Comparison of ENCODE assay signal across 9 mouse cellular contexts in the genomic region with DNA sequence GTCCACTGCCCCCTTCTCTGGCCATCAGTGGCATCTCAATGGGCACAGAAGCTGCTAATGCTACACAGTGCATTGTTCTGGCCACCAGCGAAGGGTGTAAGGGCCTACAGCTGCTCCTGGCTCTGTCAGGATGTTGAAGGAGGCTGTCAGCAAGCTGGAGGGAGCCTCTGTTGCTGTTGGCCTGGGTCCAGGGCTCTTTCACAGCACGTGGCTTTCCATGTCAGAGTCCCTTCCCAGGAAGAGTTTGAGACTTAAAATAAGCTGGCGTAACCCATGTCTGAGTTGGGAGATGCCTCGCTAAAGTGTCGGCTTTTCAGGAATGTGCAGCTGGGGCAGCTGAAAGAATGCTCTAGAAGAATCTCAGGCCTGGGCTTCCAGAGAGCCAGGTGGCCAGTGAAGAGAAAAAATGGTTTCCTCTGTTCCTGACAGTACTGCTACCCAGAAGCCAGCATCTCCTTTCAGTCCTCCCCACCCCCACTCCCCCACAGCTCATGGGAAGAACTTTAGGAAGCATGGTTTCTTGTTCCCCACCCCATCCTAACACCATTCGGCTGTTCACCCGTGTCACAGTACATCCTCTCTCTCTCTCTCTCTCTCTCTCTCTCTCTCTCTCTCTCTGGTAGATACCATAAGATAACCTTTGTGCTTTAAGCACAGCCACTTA.
DNase-seq lines count a peak whose midpoint lies in the region; ATAC-seq and TF ChIP-seq lines count a peak whose summit lies in the region.
"Had no signal": no experiment of that assay in that cellular context is flagged by ENCODE, and none has a peak within 500 bp of the region (broad histone marks: within the 10 kb centered on the region; RNA-seq: fewer than 3 reads in every experiment).

No protein-coding gene starts in this region.

- no peak overlapping the region for H3K4me2 ChIP-seq in lung, postnatal 0 days (replicated peaks; ENCODE audit: low read depth, low read length)
- no peak overlapping the region for H3K4me2 ChIP-seq in liver, embryonic 12.5 days

- DNase-seq in gastrocnemius, adult 2 months: peak; percentile 41
- DNase-seq in gastrocnemius, adult 18-20 months (ENCODE audit: low spot score): no peak
- DNase-seq in embryo, embryonic 11 days: peak; percentile 69
- DNase-seq in heart, adult 8-10 months (ENCODE audit: low spot score): peak; percentile 68
- DNase-seq in kidney, adult 18-20 months: peak; percentile 30
- DNase-seq in lung, postnatal 0 days (ENCODE audit: low spot score): peak; percentile 83

- peaks cover 8% of the 10 kb centered on the region; the same call in 1 of the 2 replicates for H3K4me1 ChIP-seq in lung, postnatal 0 days (ENCODE audit: insufficient read depth, low read depth, low read length)
- H3K4me1 ChIP-seq in liver, embryonic 12.5 days: no peaks in the 10 kb centered on the region

- ATAC-seq in lung, postnatal 0 days: peak; percentile 82
- no peak for ATAC-seq in inflammation-experienced regulatory T-cells, adult 6 months
- no peak for ATAC-seq in liver, embryonic 12.5 days

- H3K27ac ChIP-seq in gastrocnemius, adult 2 months: no peak overlapping the region
- no peak overlapping the region for H3K27ac ChIP-seq in lung, postnatal 0 days (ENCODE audit: low read length)
- no peak overlapping the region for H3K27ac ChIP-seq in liver, embryonic 12.5 days

- no peaks in the 10 kb centered on the region for H3K9me3 ChIP-seq in lung, postnatal 0 days (ENCODE audit: low read length)
- no peaks in the 10 kb centered on the region for H3K9me3 ChIP-seq in liver, embryonic 12.5 days (replicated peaks)

- no peak overlapping the region for H3K4me3 ChIP-seq in gastrocnemius, adult 2 months
- H3K4me3 ChIP-seq in lung, postnatal 0 days (ENCODE audit: low read depth, low read length): no peak overlapping the region
- H3K4me3 ChIP-seq in liver, embryonic 12.5 days: no peak overlapping the region

- TF ChIP-seq CTCF in gastrocnemius, adult 2 months (IDR thresholded peaks at IDR 0.05): no peak
- TF ChIP-seq CTCF in lung, postnatal 0 days (IDR thresholded peaks at IDR 0.05): no peak

- no peak for TF ChIP-seq EP300 in lung, postnatal 0 days (IDR thresholded peaks at IDR 0.05)

- H3K36me3 ChIP-seq in lung, postnatal 0 days (ENCODE audit: insufficient read depth, low read length): no peaks in the 10 kb centered on the region
- H3K36me3 ChIP-seq in liver, embryonic 12.5 days: no peaks in the 10 kb centered on the region

- intact Hi-C loops in gastrocnemius, adult 2 months (cut with DNase I): no loop called here

- WGBS in lung, postnatal 0 days: 15% methylated on average over 7 of the region's 7 CpGs
- WGBS in liver, embryonic 12.5 days (ENCODE audit: insufficient replicate concordance): 47% methylated on average over 7 of the region's 7 CpGs

- H3K9ac ChIP-seq in lung, postnatal 0 days (replicated peaks; ENCODE audit: low read depth): no peak overlapping the region
- no peak overlapping the region for H3K9ac ChIP-seq in liver, embryonic 12.5 days

- H3K27me3 ChIP-seq in lung, postnatal 0 days (replicated peaks; ENCODE audit: insufficient read depth, low read length): no peaks in the 10 kb centered on the region
- peaks cover 13% of the 10 kb centered on the region; the same call in 1 of the 2 replicates for H3K27me3 ChIP-seq in liver, embryonic 12.5 days (replicated peaks)
- H3K27me3 ChIP-seq: CH12.LX had no signal
